Mouse (Mus musculus): ENCODE measurements around the gene Pmf1. TPM values are rescaled to one million over a fixed set of nuclear protein-coding genes. Genes with fewer than 3 reads are reported as not detected.
A peak's percentile ranks its signal among the peaks of the same experiment; 100 is the strongest.

The Pmf1 gene
- polyA plus RNA-seq, 1 experiment from 2014 or later, result 30.6 TPM

DNA sequence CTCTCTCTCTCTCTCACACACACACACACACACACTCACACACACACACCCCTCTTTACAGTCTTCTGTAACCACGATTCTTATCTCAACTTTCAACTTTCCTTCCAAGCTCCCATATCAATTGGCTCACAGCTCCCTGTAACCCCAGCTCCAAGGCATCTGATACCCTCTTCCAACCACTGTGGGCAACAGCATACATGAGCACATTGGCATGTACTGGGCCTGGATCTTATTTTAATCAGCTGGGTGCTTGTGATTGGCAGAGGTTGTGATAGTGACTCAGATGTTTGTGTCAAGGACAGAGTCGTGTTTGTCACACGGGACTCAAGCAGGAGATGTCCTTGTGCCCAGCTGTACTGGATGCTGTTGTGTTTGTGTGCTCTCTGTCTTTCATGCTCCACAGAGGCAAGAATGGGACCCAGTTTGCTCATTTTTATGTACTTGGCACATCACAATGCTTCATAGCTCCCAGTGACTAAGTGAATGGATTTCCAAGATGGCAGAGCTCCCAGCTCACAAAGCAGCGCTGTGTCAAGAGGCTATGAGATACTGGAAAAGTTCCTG is 17.3 kb upstream of the Pmf1 start:
- WGBS, result 73% methylated on average over 4 of the region's 4 CpGs
- Histone ChIP-seq H3K27me3 (replicated peaks; ENCODE audit: insufficient read depth, low read length) (no peaks in the 10 kb centered on the region), H3K4me2 (replicated peaks; ENCODE audit: low read depth, low read length) (no peak overlapping the region)

GRCm38 (mm10) chr3:88425708-88426420 is 15.7 kb upstream of the Pmf1 start:
- Histone ChIP-seq H3K36me3 (ENCODE audit: insufficient read depth, low read length) (no peaks in the 10 kb centered on the region), H3K4me2 (replicated peaks; ENCODE audit: low read depth, low read length) (peak overlapping the region; percentile 46), H3K9ac (replicated peaks; ENCODE audit: low read depth) (no peak overlapping the region), H3K4me3 (ENCODE audit: low read depth, low read length) (no peak overlapping the region), H3K27ac (ENCODE audit: low read length) (no peak overlapping the region), H3K4me1 (ENCODE audit: insufficient read depth, low read depth, low read length) (peaks cover 11% of the 10 kb centered on the region; the same call in 1 of the 2 replicates), H3K9me3 (ENCODE audit: low read length) (no peaks in the 10 kb centered on the region), H3K27me3 (replicated peaks; ENCODE audit: insufficient read depth, low read length) (no peaks in the 10 kb centered on the region)
- 82% methylated on average over 10 of the region's 10 CpGs for WGBS
- DNase-seq (ENCODE audit: low spot score) (no peak), ATAC-seq (no peak)
- TF ChIP-seq EP300 (IDR thresholded peaks at IDR 0.05) (no peak), CTCF (IDR thresholded peaks at IDR 0.05) (no peak)

More for the DNA sequence above, 17.3 kb upstream of the Pmf1 start:
- no peaks in the 10 kb centered on the region for H3K9me3 ChIP-seq (ENCODE audit: low read length)
- no peak for ATAC-seq
- H3K27ac ChIP-seq (ENCODE audit: low read length), result no peak overlapping the region
- H3K36me3 ChIP-seq (ENCODE audit: insufficient read depth, low read length), result no peaks in the 10 kb centered on the region
- H3K4me3 ChIP-seq (ENCODE audit: low read depth, low read length), result no peak overlapping the region
- no peak for DNase-seq (ENCODE audit: low spot score)
- H3K9ac ChIP-seq (replicated peaks; ENCODE audit: low read depth), result no peak overlapping the region
- peaks cover 11% of the 10 kb centered on the region; the same call in 1 of the 2 replicates for H3K4me1 ChIP-seq (ENCODE audit: insufficient read depth, low read depth, low read length)
- TF ChIP-seq CTCF (IDR thresholded peaks at IDR 0.05) (no peak), EP300 (IDR thresholded peaks at IDR 0.05) (no peak)

DNA sequence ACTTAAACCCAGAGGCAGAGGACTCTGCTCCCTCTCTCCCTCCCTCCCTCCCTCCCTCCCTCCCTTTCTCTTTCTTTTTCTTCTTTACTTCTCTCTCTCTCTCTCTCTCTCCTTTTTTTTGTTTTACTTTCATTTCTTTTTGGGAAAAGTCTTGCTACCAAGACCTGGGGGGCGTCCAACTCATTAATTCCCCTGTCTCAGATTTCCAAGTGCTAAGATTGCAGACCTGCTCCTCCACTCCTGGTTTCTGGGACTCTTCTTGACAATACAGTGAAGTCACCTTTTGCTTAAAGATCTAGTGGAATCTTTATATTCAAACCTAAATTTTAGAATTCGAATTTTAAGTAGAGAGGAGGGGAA is 15.2 kb upstream of the Pmf1 start:
- no peak for ATAC-seq
- Histone ChIP-seq H3K9ac (replicated peaks; ENCODE audit: low read depth) (no peak overlapping the region), H3K4me3 (ENCODE audit: low read depth, low read length) (peak overlapping the region; percentile 55)

DNA sequence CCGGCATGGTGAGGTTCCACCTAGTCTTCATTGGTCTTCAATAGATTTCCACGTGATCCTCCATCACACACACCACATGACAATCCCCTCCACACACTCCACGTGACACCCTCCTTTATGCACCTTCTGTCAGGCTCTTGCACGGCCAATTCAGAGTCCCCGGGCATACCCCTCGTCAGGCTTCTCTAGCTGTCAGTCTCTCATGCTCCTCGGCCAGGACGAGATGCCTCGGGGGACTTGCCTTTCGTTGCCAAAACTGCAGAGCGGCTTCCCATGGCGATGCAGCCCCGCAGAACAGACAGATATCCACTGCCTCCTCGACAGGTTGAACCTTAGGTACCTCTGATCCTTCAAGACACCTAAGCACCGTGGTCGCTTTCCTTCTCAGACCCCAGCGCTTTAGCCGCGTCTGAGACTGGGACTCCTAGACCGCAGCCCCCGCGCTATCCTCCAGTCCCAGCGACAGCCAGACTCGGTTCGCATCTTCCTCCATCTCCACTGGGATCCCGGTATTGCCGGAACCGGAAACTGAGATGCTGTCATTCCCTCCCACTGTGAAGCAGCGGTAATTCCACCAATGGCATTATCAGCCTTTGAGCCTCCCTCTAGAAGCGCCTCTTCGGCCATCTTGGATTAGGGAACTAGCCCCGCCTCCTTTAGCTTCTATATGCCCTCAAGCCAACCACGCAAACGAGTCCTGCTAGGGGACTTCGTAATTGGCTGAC is 14.6 kb upstream of the Pmf1 start, which contains the start of gene Slc25a44:
Slc25a44 (minus strand) TSS at position 535 of the 725 bp plus-strand sequence.
- H3K36me3 ChIP-seq (ENCODE audit: insufficient read depth, low read length), result 0 out of 2 replicates have a peak, but pooled peaks cover 6% of the 10 kb centered on the region
- 1% methylated on average over 35 of the region's 35 CpGs for WGBS
- H3K27ac ChIP-seq (ENCODE audit: low read length), result peak within 1 kb of the TSS; percentile 51; the same call in 1 of the 2 replicates
- H3K4me2 ChIP-seq (replicated peaks; ENCODE audit: low read depth, low read length), result peak within 1 kb of the TSS; percentile 90
- DNase-seq (ENCODE audit: low spot score), result peak; percentile 99
- peak within 1 kb of the TSS; percentile 63 for H3K9ac ChIP-seq (replicated peaks; ENCODE audit: low read depth)
- H3K27me3 ChIP-seq (replicated peaks; ENCODE audit: insufficient read depth, low read length), result no peaks in the 10 kb centered on the region
- no peaks in the 10 kb centered on the region for H3K9me3 ChIP-seq (ENCODE audit: low read length)
- H3K4me1 ChIP-seq (ENCODE audit: insufficient read depth, low read depth, low read length), result peaks cover 11% of the 10 kb centered on the region; the same call in 1 of the 2 replicates
- TF ChIP-seq EP300 (IDR thresholded peaks at IDR 0.05), result 0 out of 2 replicates have a peak, but pooled peaks have one; percentile 13
- TF ChIP-seq CTCF (IDR thresholded peaks at IDR 0.05), result no peak
- peak; percentile 97 for ATAC-seq
- H3K4me3 ChIP-seq (ENCODE audit: low read depth, low read length), result peak within 1 kb of the TSS; percentile 55

More for the DNA sequence above, 15.2 kb upstream of the Pmf1 start:
- Histone ChIP-seq H3K9me3 (ENCODE audit: low read length) (no peaks in the 10 kb centered on the region), H3K27me3 (replicated peaks; ENCODE audit: insufficient read depth, low read length) (no peaks in the 10 kb centered on the region), H3K36me3 (ENCODE audit: insufficient read depth, low read length) (0 out of 2 replicates have a peak, but pooled peaks cover 2% of the 10 kb centered on the region), H3K27ac (ENCODE audit: low read length) (no peak overlapping the region), H3K4me1 (ENCODE audit: insufficient read depth, low read depth, low read length) (peaks cover 11% of the 10 kb centered on the region; the same call in 1 of the 2 replicates), H3K4me2 (replicated peaks; ENCODE audit: low read depth, low read length) (peak overlapping the region; percentile 46)
- DNase-seq (ENCODE audit: low spot score), result no peak
- 16% methylated on average over 2 of the region's 2 CpGs for WGBS
- TF ChIP-seq EP300 (IDR thresholded peaks at IDR 0.05), result 0 out of 2 replicates have a peak, but pooled peaks have one; percentile 1
- TF ChIP-seq CTCF (IDR thresholded peaks at IDR 0.05), result no peak

DNA sequence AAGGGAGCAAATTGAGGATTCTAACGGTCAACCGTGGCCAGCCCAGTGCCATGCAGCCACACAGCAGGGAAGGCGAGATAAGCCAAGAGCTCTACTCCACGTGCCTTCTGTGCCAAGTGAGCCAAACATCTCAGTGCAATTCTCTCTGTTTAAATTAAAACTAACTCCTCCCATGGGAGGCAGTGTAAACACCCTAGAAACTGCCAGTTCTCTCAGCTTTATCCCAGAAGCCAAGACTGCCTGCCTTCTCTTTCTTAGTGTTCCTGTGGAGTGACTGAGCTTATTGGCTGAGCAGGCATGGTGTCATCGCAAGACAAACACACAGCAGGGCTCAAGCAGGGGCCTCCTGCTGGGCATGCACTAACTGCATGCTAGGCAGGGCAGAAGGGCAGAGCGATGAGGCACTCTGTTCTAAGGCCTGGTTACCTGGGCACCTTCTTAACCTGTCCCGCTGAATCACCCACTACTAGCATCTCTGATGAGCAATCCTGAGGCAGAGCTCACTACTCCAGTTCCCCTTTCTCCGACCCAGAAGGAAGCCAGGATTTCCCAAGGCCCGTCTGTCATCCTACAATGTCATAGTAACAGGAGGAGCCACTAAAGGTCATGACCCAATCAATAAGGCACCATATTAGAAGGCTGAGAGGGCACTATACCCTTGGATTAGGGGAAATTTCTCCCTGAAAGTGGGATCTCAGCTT is 12.0 kb upstream of the Pmf1 start:
- WGBS, result 22% methylated on average over 9 of the region's 9 CpGs
- Histone ChIP-seq H3K9me3 (ENCODE audit: low read length) (no peaks in the 10 kb centered on the region), H3K9ac (replicated peaks; ENCODE audit: low read depth) (no peak overlapping the region), H3K4me2 (replicated peaks; ENCODE audit: low read depth, low read length) (no peak overlapping the region), H3K27ac (ENCODE audit: low read length) (peak overlapping the region; percentile 52; the same call in 1 of the 2 replicates), H3K27me3 (replicated peaks; ENCODE audit: insufficient read depth, low read length) (no peaks in the 10 kb centered on the region), H3K4me3 (ENCODE audit: low read depth, low read length) (no peak overlapping the region), H3K4me1 (ENCODE audit: insufficient read depth, low read depth, low read length) (peaks cover 11% of the 10 kb centered on the region; the same call in 1 of the 2 replicates), H3K36me3 (ENCODE audit: insufficient read depth, low read length) (0 out of 2 replicates have a peak, but pooled peaks cover 15% of the 10 kb centered on the region)
- DNase-seq (ENCODE audit: low spot score) (peak; percentile 87), ATAC-seq (peak; percentile 77)
- TF ChIP-seq EP300 (IDR thresholded peaks at IDR 0.05) (no peak), CTCF (IDR thresholded peaks at IDR 0.05) (peak; percentile 48)
